Mouse (Mus musculus): ENCODE data around the gene Gpt2. TPM values are rescaled to one million over a fixed set of nuclear protein-coding genes. Genes with fewer than 3 reads are reported as not detected.

Gpt2 gene
- polyA plus RNA-seq, 1 experiment from 2014 or later, result 32.7 TPM

GRCm38 (mm10) chr8:85464316-85464715 lies 28.1 kb upstream of the Gpt2 start:
- TF ChIP-seq EP300 (optimal IDR thresholded peaks at IDR 0.05), result no peak
- no peak for TF ChIP-seq CTCF (IDR thresholded peaks at IDR 0.05; ENCODE audit: low read depth)
- ATAC-seq (ENCODE audit: low FRiP score, low TSS enrichment) (no peak), DNase-seq (ENCODE audit: low spot score) (no peak)
- H3K36me3 ChIP-seq (ENCODE audit: control insufficient read depth, insufficient read depth, low read length), result no peaks in the 10 kb centered on the region
- H3K9me3 ChIP-seq (ENCODE audit: control insufficient read depth, low read length), result no peaks in the 10 kb centered on the region
- no peak overlapping the region for H3K4me3 ChIP-seq (ENCODE audit: low read depth, low read length)
- no peak overlapping the region for H3K4me2 ChIP-seq (replicated peaks; ENCODE audit: low read depth)
- H3K4me1 ChIP-seq (replicated peaks; ENCODE audit: control insufficient read depth, insufficient read depth), result no peaks in the 10 kb centered on the region
- no peak overlapping the region for H3K9ac ChIP-seq (ENCODE audit: low read length)
- no peak overlapping the region for H3K27ac ChIP-seq (replicated peaks)
- no peaks in the 10 kb centered on the region for H3K27me3 ChIP-seq (ENCODE audit: control insufficient read depth, insufficient read depth, low read length)

GRCm38 (mm10) chr8:85466056-85466455 lies 26.3 kb upstream of the Gpt2 start:
- H3K36me3 ChIP-seq (ENCODE audit: control insufficient read depth, insufficient read depth, low read length), result no peaks in the 10 kb centered on the region
- no peak for DNase-seq (ENCODE audit: low spot score)
- 86% methylated on average over 4 of the region's 4 CpGs for WGBS
- no peak for ATAC-seq (ENCODE audit: low FRiP score, low TSS enrichment)
- H3K4me1 ChIP-seq (replicated peaks; ENCODE audit: control insufficient read depth, insufficient read depth), result no peaks in the 10 kb centered on the region
- no peak overlapping the region for H3K4me3 ChIP-seq (ENCODE audit: low read depth, low read length)
- no peaks in the 10 kb centered on the region for H3K9me3 ChIP-seq (ENCODE audit: control insufficient read depth, low read length)
- no peak overlapping the region for H3K4me2 ChIP-seq (replicated peaks; ENCODE audit: low read depth)
- H3K27ac ChIP-seq (replicated peaks), result no peak overlapping the region
- no peaks in the 10 kb centered on the region for H3K27me3 ChIP-seq (ENCODE audit: control insufficient read depth, insufficient read depth, low read length)
- TF ChIP-seq CTCF (IDR thresholded peaks at IDR 0.05; ENCODE audit: low read depth), result no peak
- TF ChIP-seq EP300 (optimal IDR thresholded peaks at IDR 0.05), result no peak
- H3K9ac ChIP-seq (ENCODE audit: low read length), result no peak overlapping the region

- WGBS, result 77% methylated on average over 8 of the region's 8 CpGs
- Histone ChIP-seq H3K4me2 (replicated peaks; ENCODE audit: low read depth) (no peak overlapping the region), H3K4me1 (replicated peaks; ENCODE audit: control insufficient read depth, insufficient read depth) (no peaks in the 10 kb centered on the region), H3K36me3 (ENCODE audit: control insufficient read depth, insufficient read depth, low read length) (no peaks in the 10 kb centered on the region), H3K9ac (ENCODE audit: low read length) (no peak overlapping the region), H3K9me3 (ENCODE audit: control insufficient read depth, low read length) (no peaks in the 10 kb centered on the region), H3K27me3 (ENCODE audit: control insufficient read depth, insufficient read depth, low read length) (no peaks in the 10 kb centered on the region), H3K27ac (replicated peaks) (no peak overlapping the region), H3K4me3 (ENCODE audit: low read depth, low read length) (no peak overlapping the region)
- no peak for TF ChIP-seq CTCF (IDR thresholded peaks at IDR 0.05; ENCODE audit: low read depth)
- TF ChIP-seq EP300 (optimal IDR thresholded peaks at IDR 0.05), result no peak
- DNase-seq (ENCODE audit: low spot score) (no peak), ATAC-seq (ENCODE audit: low FRiP score, low TSS enrichment) (no peak)
Observed at GRCm38 (mm10) chr8:85470753-85471152, 21.6 kb upstream of the Gpt2 start.

GRCm38 (mm10) chr8:85472800-85473199 lies 19.6 kb upstream of the Gpt2 start:
- H3K27me3 ChIP-seq (ENCODE audit: control insufficient read depth, insufficient read depth, low read length), result no peaks in the 10 kb centered on the region
- no peak for TF ChIP-seq CTCF (IDR thresholded peaks at IDR 0.05; ENCODE audit: low read depth)
- TF ChIP-seq EP300 (optimal IDR thresholded peaks at IDR 0.05), result no peak
- no peak overlapping the region for H3K4me3 ChIP-seq (ENCODE audit: low read depth, low read length)
- no peaks in the 10 kb centered on the region for H3K36me3 ChIP-seq (ENCODE audit: control insufficient read depth, insufficient read depth, low read length)
- no peak overlapping the region for H3K9ac ChIP-seq (ENCODE audit: low read length)
- no peak overlapping the region for H3K27ac ChIP-seq (replicated peaks)
- 70% methylated on average over 6 of the region's 6 CpGs for WGBS
- H3K4me2 ChIP-seq (replicated peaks; ENCODE audit: low read depth), result no peak overlapping the region
- no peaks in the 10 kb centered on the region for H3K9me3 ChIP-seq (ENCODE audit: control insufficient read depth, low read length)
- no peak for DNase-seq (ENCODE audit: low spot score)
- no peak for ATAC-seq (ENCODE audit: low FRiP score, low TSS enrichment)
- no peaks in the 10 kb centered on the region for H3K4me1 ChIP-seq (replicated peaks; ENCODE audit: control insufficient read depth, insufficient read depth)

GRCm38 (mm10) chr8:85473246-85473645 lies 19.1 kb upstream of the Gpt2 start:
- no peaks in the 10 kb centered on the region for H3K4me1 ChIP-seq (replicated peaks; ENCODE audit: control insufficient read depth, insufficient read depth)
- H3K4me3 ChIP-seq (ENCODE audit: low read depth, low read length), result no peak overlapping the region
- DNase-seq (ENCODE audit: low spot score) (no peak), ATAC-seq (ENCODE audit: low FRiP score, low TSS enrichment) (no peak)
- TF ChIP-seq CTCF (IDR thresholded peaks at IDR 0.05; ENCODE audit: low read depth) (no peak), EP300 (optimal IDR thresholded peaks at IDR 0.05) (no peak)
- H3K9ac ChIP-seq (ENCODE audit: low read length), result no peak overlapping the region
- no peaks in the 10 kb centered on the region for H3K27me3 ChIP-seq (ENCODE audit: control insufficient read depth, insufficient read depth, low read length)
- no peaks in the 10 kb centered on the region for H3K36me3 ChIP-seq (ENCODE audit: control insufficient read depth, insufficient read depth, low read length)
- H3K9me3 ChIP-seq (ENCODE audit: control insufficient read depth, low read length), result no peaks in the 10 kb centered on the region
- 64% methylated on average over 4 of the region's 4 CpGs for WGBS
- H3K27ac ChIP-seq (replicated peaks), result no peak overlapping the region
- H3K4me2 ChIP-seq (replicated peaks; ENCODE audit: low read depth), result no peak overlapping the region

GRCm38 (mm10) chr8:85474924-85475323 lies 17.5 kb upstream of the Gpt2 start:
- no peak overlapping the region for H3K4me2 ChIP-seq (replicated peaks; ENCODE audit: low read depth)
- H3K36me3 ChIP-seq (ENCODE audit: control insufficient read depth, insufficient read depth, low read length), result no peaks in the 10 kb centered on the region
- ATAC-seq (ENCODE audit: low FRiP score, low TSS enrichment) (no peak), DNase-seq (ENCODE audit: low spot score) (no peak)
- TF ChIP-seq EP300 (optimal IDR thresholded peaks at IDR 0.05), result no peak
- no peak for TF ChIP-seq CTCF (IDR thresholded peaks at IDR 0.05; ENCODE audit: low read depth)
- no peak overlapping the region for H3K9ac ChIP-seq (ENCODE audit: low read length)
- no peaks in the 10 kb centered on the region for H3K9me3 ChIP-seq (ENCODE audit: control insufficient read depth, low read length)
- no peaks in the 10 kb centered on the region for H3K27me3 ChIP-seq (ENCODE audit: control insufficient read depth, insufficient read depth, low read length)
- H3K4me3 ChIP-seq (ENCODE audit: low read depth, low read length), result no peak overlapping the region
- 84% methylated on average over 3 of the region's 3 CpGs for WGBS
- H3K4me1 ChIP-seq (replicated peaks; ENCODE audit: control insufficient read depth, insufficient read depth), result no peaks in the 10 kb centered on the region
- no peak overlapping the region for H3K27ac ChIP-seq (replicated peaks)
